In genomic region chr15:28326985-28327384, GRCm38 (mm10) we compare ENCODE assay signal across 17 mouse cellular contexts.
"Had no signal": no experiment of that assay in that cellular context is flagged by ENCODE, and none has a peak within 500 bp of the region (broad histone marks: within the 10 kb centered on the region; RNA-seq: fewer than 3 reads in every experiment).

No protein-coding gene starts in this region.

- H3K4me1 ChIP-seq: kidney, embryonic 15.5 days; limb, embryonic 12.5 days; limb, embryonic 15.5 days; stomach, embryonic 15.5 days had no signal

- H3K4me3 ChIP-seq: kidney, embryonic 15.5 days; limb, embryonic 12.5 days; limb, embryonic 15.5 days; stomach, embryonic 15.5 days had no signal

- DNase-seq: kidney, adult 11 months; kidney, adult 8-10 months; kidney, postnatal 14 days; kidney, postnatal 4 days; liver, postnatal 0 days; lung, embryonic 14.5 days; right cerebral cortex, postnatal 25 days; spleen, adult 18-20 months; thymus, postnatal 25 days had no signal

- H3K27me3 ChIP-seq: kidney, embryonic 15.5 days; limb, embryonic 12.5 days; limb, embryonic 15.5 days; stomach, embryonic 15.5 days had no signal

- H3K36me3 ChIP-seq: kidney, embryonic 15.5 days; limb, embryonic 12.5 days; limb, embryonic 15.5 days; stomach, embryonic 15.5 days had no signal

- H3K27ac ChIP-seq: kidney, embryonic 15.5 days; limb, embryonic 12.5 days; limb, embryonic 15.5 days; liver, embryonic 14.5 days; macrophage; stomach, embryonic 15.5 days had no signal

- H3K9ac ChIP-seq: kidney, embryonic 15.5 days; limb, embryonic 12.5 days; limb, embryonic 15.5 days; liver, embryonic 14.5 days; liver, postnatal 0 days; lung, embryonic 14.5 days; stomach, embryonic 15.5 days had no signal

- ATAC-seq: liver, postnatal 0 days; lung, postnatal 0 days had no signal

- H3K4me2 ChIP-seq: kidney, embryonic 15.5 days; limb, embryonic 12.5 days; limb, embryonic 15.5 days; liver, embryonic 11.5 days; lung, embryonic 14.5 days; stomach, embryonic 15.5 days had no signal

- H3K9me3 ChIP-seq: kidney, embryonic 15.5 days; limb, embryonic 12.5 days; limb, embryonic 15.5 days; stomach, embryonic 15.5 days had no signal
